Mouse (Mus musculus) cerebellum, adult 18-20 months (tissue): Measurements from ENCODE around the gene Bcl2l11.

ENCODE experiments used
- DNase-seq, 2 experiments: peaks; one replicate each; pipeline ENCODE4 v3.0.0; 2021

Gene Bcl2l11

GRCm38 (mm10) chr2:128114621-128115020, 11.2 kb upstream of the Bcl2l11 start:
- DNase-seq: no peak

- DNase-seq: no peak
Observed at GRCm38 (mm10) chr2:128115579-128115978, 10.3 kb upstream of the Bcl2l11 start.

GRCm38 (mm10) chr2:128117605-128118004, 8.2 kb upstream of the Bcl2l11 start:
- no peak for DNase-seq

DNA sequence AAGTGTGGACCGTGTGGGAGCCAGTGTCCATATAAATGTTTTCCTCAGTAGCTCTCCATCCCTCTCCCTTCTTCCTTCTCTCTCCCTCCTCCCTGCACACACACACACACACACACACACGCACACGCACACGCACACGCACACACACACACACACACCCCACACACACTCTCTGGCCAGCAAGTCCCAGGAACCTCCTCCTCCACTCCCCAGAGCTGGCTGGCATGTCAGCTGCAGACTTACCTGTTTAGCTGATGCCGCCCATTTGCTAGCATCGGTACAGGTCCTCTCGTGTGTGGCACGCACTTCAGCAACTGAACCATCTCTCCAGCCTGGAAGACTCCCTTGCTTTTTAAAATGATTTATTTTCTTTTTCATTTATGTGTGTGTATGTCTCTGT, 6.9 kb upstream of the Bcl2l11 start:
- no peak for DNase-seq

- DNase-seq: peak; percentile 58 to 70
Observed at GRCm38 (mm10) chr2:128122491-128122890, 3.3 kb upstream of the Bcl2l11 start.

GRCm38 (mm10) chr2:128122891-128123771, 2.7 kb upstream of the Bcl2l11 start:
- peak; percentile 17 to 24 for DNase-seq

GRCm38 (mm10) chr2:128123921-128124683, 1.7 kb upstream of the Bcl2l11 start:
- DNase-seq: no peak

GRCm38 (mm10) chr2:128124693-128125092, 1.1 kb upstream of the Bcl2l11 start:
- DNase-seq: no peak

GRCm38 (mm10) chr2:128126591-128127051, 783 bp downstream of the Bcl2l11 start:
- no peak for DNase-seq

DNA sequence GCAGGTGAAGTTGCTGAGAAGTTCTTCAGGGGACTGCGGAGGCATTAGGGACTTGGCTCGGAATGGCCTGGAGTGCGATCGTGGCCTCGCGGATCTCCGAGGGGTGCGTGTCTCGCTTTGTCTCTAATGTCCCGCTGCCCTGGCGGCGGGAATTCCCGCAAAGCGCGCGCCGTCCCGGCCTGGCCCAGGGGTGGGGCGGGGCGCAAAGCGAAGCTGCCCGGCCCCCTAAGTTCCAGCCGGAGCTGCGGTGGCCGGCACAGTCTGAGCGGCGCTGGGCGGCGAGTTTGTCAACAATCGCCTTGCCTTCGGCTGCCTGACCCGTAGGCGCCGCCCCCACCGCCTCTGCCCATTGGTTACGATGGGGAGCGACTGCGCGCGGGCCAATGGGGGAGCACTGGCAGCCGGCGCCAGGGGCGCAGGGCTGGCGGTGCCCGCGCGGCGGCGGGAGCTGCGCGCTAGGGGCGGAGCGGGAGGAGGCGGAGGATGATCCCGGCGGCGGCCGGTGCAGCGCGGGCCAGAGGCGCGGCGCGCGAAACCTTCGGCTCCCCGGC, 1.4 kb downstream of the Bcl2l11 start:
- peak; percentile 87 to 88 for DNase-seq

- peak; percentile 48 to 58 for DNase-seq
Observed at GRCm38 (mm10) chr2:128127691-128128292, 2.0 kb downstream of the Bcl2l11 start.

DNA sequence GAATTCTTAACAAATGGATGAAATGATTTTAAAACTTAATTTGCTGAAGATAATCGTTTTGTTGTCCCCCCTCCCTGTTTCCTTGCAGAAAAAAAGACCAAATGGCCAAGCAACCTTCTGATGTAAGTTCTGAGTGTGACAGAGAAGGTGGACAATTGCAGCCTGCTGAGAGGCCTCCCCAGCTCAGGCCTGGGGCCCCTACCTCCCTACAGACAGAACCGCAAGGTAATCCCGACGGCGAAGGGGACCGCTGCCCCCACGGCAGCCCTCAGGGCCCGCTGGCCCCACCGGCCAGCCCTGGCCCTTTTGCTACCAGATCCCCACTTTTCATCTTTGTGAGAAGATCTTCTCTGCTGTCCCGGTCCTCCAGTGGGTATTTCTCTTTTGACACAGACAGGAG, 2.7 kb downstream of the Bcl2l11 start:
- no peak for DNase-seq

DNA sequence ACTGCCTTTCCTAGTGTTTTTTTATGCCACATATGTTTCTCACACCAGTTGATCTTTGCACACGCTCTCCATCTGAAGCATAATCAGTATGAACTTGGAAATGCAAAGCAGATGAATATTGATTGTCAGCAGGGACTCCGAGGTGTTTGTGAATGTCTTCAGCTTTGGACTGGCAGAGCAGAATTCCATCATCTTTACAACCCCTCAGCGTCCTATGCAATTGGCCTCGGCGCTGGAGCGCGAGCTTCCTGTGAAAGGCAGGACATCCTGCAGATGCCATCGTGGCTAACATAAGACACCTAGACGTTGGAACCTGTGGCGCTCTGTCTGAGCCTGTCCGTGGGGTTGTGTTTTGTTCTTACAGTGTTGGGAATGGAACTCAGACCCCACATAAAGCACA, 5.7 kb downstream of the Bcl2l11 start:
- no peak for DNase-seq

DNA sequence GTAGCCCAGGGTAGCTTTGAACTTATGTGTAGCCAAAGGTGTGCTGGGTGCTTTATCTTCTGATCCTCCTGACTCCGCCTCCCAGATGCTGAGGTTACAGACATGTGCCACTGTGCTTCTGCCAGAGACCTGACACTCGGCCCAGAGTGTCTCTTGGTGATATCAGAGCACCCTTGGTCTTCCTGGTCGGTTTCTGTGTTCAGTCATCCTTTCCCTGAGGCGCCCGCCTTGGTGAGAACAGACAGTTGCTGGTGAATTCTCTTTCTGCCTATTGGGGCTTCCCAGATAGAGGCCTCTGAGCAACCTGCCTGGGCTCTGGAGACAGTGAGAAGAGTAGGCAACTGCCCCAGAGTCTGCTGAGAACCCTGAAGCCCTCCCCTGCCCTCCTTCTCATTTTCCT, 6.8 kb downstream of the Bcl2l11 start:
- no peak for DNase-seq

GRCm38 (mm10) chr2:128133865-128134264, 8.0 kb downstream of the Bcl2l11 start:
- no peak for DNase-seq

GRCm38 (mm10) chr2:128134474-128134873, 8.6 kb downstream of the Bcl2l11 start:
- no peak for DNase-seq

DNA sequence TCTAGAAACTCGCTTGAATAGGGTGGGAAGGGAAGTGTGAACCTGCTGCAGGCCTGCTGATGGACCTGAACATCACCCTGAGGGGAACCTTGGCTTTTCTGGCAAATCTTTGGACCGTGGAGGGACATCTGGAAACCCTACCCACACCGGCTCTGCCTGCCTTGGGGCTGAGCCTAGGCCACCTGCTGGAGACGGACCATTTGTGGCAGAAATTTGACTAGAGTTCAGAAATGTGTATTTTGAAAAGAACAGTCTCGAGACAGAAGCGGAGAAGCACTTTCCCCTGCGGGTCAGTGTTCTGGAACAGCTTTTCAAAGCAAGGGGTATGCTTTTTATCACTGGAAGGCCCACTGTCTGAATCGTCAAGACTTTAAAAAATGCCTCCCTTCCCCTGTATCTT, 9.1 kb downstream of the Bcl2l11 start:
- no peak for DNase-seq

GRCm38 (mm10) chr2:128136769-128137433, 11.1 kb downstream of the Bcl2l11 start:
- DNase-seq: no peak

GRCm38 (mm10) chr2:128137480-128138276, 11.8 kb downstream of the Bcl2l11 start:
- DNase-seq: no peak

DNA sequence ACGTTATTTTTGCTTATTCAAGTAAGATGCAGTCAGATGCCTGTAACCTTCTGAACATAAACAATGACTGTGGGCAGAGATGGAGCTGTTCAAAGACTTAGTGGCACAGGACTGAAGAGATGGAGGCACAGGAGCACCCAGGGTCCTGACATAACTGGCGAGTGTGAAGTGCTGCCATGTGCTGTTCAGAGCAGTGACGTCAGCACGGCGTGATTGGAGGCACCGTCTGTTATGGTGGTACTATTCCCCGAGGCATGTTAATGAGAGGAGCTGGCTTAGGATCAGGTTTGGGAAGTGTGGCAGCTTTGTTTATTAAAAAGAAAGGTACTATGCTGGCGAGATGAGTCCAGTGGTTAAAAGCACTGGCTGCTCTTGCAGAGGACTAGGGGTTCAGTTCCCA, 13.1 kb downstream of the Bcl2l11 start:
- DNase-seq: no peak

DNA sequence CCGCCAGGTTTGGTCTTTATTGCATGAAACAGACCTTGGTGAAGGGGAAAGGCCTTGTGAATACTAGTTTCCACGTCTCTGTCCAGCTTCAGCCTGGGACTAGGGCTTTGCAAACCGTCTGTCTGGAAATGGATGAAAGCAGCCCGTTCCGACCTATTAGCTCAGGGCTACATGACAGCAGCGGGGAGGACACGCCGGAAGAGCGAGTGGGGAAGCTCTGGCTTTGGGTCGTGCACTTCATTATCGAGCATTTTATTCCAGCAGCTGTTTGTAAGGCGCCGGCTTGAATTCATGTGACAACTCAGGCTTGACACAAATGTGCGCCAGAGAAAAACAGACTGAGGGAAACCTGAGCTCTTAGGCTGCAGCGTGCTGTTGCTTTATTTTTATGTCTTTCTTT, 13.9 kb downstream of the Bcl2l11 start:
- no peak for DNase-seq

DNA sequence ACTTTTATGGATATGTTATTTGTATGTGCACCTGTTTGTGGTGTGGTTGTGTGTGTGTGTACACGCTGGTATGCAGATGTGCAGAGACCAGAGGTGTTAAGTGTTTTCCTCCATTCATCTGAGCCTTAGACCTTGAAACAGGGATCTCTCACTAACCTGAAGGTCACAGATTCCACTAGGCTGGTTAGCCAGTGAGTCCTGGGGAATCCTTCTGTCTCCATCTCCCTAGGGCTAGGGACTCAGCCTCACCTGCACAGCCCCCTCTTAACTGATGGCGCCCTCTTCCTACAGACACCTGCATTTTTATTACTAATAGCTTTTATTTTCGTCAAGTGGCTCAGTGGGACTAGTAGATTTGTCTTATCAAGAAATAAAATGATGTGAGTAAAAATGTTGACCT, 14.3 kb downstream of the Bcl2l11 start:
- no peak for DNase-seq
